Mouse (Mus musculus) kidney, postnatal 10 days (tissue): ENCODE results near the gene Trem3.

ENCODE experiments used
- DNase-seq: peaks from one replicate; pipeline ENCODE4 v3.0.0; 2021; ENCODE audit warnings: mixed read lengths

Trem3 gene

GRCm38 (mm10) chr17:48247221-48247928 is at the start of gene Trem3:
Trem3 (plus strand) TSS chr17:48247777.
- DNase-seq, result no peak

DNA sequence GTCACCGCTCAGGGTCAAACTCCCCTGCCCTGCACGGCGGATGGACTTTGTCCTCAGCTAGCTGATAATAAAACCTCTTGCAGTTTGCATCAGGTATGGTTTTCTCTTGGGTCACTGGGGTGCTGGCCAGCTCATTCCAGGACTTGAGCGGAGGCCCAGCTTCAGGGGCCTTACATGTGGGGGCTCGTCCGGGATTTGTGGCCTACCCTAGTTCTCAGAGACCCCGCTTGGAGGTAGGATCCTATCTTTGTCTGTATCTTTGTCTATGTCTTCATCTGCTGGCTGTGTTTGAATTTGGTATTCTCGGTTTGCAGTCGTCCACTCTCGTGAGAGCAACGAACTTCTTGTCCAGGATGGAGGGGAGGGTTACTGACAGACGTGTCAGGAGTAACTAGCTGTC is 44.5 kb upstream of the Trem3 start:
- no peak for DNase-seq

- no peak for DNase-seq
These were observed 35.0 kb upstream of the Trem3 start for GRCm38 (mm10) chr17:48212596-48212995.

DNA sequence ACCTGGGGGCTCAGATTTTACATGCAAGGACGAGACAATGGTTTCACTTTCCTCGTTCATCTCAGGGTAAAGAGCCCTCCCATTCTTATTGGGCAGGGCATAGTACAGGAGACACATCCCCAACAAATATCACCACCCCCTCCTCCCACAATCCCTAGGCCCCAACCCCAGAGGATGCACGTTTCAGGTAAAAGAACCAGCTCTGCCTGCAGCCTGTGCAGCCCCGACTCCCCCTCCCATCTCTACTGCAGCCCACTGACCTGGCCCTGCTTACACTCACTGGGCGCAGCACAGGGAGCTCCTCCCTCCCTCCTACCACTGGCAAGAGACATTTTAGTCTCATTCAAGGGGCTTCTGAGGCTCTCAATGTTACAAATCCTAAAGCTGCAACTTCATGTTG is 34.1 kb upstream of the Trem3 start:
- no peak for DNase-seq

DNA sequence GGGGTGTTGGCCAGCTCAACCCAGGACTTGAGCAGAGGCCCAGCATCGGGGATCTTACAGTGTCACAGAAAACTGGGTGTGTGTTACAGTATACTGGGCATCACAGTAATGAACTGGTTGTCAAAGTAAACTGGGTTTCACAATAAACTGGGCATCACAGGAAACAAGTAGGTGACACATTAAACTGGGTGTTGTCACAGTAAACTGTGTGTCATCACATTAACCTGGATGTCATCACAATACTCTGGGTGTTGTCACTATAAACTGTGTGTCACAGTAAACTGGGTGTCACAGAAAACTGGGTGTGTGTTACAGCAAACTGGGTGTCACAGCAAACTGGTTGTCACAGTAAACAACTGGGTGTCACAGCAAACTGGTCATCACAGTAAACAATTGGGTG is 32.1 kb upstream of the Trem3 start:
- DNase-seq, result no peak

GRCm38 (mm10) chr17:48230680-48231079 is 16.9 kb upstream of the Trem3 start:
- DNase-seq, result no peak

- no peak for DNase-seq
These were observed 15.1 kb upstream of the Trem3 start, which contains the start of gene Trem1 for GRCm38 (mm10) chr17:48232518-48232917. Trem1 (plus strand) TSS chr17:48232768.

- no peak for DNase-seq
These were observed 13.8 kb upstream of the Trem3 start for GRCm38 (mm10) chr17:48233789-48234188.

DNA sequence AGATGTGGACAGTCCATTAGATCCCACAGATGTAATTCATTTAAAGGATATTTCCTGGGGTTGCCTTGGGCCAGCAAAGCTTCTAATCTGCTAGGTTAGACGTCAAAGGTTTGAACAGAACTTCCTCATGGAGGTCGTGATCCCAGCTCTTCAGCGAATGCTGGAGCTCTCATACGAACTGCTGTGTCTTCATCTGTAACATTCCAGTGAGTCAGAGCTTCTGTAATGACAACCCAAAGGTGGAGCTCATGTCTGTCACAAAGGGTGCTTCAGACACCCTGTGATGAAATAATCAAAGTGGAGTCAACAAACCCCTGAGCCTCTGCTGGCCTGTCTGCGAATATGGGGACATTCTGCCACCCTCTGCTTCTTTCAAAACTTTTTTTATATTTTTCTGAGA is 13.0 kb upstream of the Trem3 start:
- DNase-seq, result no peak

DNA sequence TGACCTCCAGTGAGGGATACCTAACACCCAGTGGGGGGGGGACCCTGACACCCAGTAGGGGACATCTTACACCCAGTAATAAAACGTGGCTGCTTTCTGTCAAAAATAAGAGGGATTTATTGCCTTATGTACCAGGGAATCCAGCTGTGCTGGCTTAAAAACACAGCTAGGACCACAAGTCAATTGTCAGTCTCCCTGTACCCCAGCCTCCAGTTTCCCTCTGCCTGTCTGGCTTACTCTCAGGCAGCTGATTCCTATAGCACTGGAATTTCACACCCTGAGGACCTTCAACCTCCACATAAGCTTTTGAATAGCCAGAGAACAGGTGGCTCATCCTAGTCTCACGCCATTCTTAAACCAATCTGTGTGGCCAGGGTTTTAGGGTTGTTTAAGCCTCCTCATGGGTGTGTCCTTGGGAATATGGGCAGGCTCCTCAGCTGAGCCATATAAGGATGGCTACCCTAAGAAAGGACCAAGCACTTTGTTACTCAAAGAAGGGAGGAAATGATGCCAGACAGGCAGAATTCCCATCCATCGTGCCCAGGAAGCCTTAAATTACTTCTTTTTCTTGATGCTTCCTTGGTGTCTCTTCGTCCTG is 11.7 kb upstream of the Trem3 start:
- DNase-seq, result no peak

DNA sequence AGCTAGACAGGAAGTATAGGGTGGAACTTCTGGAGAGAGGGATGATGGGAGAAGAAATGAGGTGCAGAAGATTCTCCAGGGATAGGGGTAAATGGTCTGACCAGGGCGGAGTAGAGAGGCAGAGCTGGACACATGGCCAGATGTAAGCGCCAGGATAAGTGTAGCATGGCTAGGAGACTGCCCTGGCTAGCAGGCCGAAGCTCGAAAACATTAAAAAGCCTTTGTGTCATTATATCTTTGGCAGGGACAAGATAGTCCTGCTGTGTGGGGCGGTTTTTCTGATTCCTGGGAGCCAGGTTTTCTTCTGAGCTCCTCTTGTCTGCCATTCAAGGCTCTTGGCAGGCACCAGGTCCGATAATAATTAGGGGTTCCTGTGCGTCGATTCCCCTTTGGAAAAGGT is 10.0 kb upstream of the Trem3 start:
- no peak for DNase-seq

DNA sequence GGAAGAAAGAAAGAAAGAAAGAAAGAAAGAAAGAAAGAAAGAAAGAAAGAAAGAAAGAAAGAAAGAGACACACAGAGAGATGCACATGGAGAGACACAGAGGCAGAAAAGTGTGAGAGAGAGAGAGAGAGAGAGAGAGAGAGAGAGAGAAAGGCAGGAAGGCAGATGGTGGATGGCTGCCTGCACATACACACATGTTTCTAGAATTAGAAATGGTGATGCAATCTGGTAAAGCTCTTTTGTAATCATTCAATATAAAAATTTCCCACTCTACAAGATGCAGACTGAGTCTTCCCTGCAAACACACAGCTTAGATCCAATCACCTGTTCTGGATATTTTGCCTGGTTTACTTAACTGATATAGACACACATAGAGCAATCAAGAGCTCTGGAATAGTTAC is 1.5 kb downstream of the Trem3 start:
- DNase-seq, result no peak

GRCm38 (mm10) chr17:48249501-48249900 is 1.9 kb downstream of the Trem3 start:
- DNase-seq, result no peak

GRCm38 (mm10) chr17:48250631-48251030 is 3.1 kb downstream of the Trem3 start:
- DNase-seq, result no peak

DNA sequence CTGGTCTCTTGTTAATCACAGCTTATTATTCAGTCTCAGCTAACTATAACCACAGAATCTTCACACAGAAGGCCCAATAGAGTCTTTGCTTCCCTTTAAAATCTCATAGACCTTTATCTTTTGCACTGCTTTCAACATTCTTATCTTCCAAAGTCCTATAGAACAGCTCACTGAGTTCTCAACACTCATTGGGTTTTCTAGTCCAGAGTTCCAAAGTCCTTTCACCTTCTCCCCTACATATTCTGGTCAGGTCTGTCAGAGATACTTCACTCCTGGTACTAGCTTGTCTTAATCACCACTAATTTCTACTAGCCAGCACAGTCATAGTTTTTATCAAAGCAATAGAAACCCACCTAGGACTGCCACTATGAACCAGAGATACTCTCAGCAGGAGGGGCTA is 9.0 kb downstream of the Trem3 start:
- no peak for DNase-seq

GRCm38 (mm10) chr17:48261868-48262267 is 14.3 kb downstream of the Trem3 start:
- no peak for DNase-seq

DNA sequence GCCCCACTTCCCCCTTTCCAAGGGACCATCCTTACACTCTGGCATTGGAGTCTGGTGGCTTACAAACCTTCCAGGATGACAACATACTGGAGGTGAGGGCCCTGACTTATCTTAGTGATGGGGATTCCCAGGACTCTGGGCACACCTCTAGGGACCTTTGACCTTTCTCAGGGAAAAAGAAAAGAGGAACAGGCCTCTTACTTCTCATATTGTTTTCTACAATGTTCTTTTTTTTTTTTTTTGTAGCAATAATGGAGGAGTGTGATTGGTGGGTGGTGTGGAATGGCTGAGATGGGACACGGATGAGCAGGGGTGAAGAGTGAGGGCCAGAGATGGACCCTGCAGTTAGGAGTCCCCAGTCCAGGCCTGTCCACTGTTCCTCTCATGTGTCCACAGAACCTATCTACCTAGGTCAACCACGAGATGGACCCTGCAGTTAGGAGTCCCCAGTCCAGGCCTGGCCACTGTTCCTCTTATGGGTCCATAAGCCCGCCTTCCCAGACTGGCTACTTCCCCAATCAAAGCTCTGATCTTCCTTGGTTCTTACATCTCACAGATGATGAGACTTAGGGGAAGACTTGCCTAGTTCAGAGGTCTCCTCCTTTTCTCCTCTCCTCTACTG is 16.3 kb downstream of the Trem3 start, which contains the start of gene Treml4:
Treml4 (plus strand) TSS at position 555 of the 622 bp plus-strand sequence.
- DNase-seq, result no peak

DNA sequence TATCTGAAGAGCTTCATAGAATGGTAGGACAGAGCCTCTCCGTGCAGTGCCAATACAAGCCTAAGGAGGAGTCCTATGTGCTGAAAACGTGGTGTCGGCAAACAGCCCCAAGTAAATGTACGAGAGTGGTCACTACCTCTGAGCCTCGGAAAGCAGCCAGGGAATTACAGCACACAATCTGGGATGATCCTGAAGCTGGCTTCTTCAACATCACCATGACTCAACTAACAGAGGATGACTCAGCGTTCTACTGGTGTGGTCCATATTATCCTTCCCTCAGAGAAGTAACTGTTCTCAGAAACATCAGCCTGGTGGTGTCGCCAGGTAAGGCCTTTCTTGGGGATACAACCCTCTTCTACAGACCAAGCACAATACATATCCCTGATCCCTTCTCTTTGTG is 17.1 kb downstream of the Trem3 start:
- DNase-seq, result no peak

DNA sequence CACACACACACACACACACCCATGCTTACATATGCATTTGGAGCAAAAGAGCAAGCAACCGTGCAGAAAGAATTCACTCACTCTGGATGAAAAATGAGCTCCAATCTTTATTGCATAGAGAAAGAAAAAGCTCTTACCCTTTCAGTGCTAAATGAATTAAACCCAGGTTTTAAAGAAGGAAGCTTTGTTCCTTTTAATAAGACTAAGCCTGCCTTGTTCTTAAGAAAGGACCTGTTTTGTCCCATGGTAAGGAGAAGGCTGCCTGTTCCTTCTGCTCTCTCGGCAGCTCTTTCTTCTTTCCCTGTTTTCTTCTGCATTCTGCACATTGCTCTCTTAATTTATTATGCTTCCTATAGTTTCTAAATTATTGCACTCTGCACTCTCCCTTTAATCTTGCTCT is 18.6 kb downstream of the Trem3 start:
- DNase-seq, result no peak

DNA sequence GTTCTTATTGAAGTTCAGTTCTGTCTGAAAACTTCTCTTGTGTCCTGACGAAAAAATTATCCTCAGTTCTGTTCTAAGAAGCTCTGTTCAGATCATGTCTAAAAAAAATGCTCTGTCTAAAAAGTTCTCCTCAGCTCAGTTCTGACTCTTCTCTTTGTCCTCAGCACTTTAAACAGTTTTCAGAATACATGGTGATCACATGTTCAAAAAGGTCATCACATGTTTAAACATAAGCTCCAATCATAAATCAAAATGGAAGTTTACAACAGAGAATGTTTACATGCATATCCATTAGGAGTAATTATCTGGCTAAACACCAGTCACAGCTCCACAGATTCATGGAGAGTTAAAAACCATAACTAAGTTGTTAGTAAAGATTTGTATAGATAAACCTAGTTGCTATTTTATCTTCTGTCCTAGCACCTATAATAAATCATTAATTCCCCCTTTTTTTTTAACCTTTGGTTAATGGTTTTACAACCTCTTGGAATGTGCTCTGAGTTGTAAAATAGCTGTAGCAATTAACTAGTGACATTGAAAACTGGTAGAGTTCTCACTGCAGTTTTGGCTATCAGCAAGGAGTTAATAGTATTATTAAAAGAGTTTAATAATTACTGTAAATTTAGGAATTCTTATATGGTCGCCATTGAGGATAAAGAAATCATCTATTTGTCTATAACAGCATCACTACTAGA is 19.2 kb downstream of the Trem3 start:
- no peak for DNase-seq

GRCm38 (mm10) chr17:48267591-48267990 is 20.0 kb downstream of the Trem3 start:
- no peak for DNase-seq

- DNase-seq, result no peak
These were observed 20.7 kb downstream of the Trem3 start for GRCm38 (mm10) chr17:48268276-48268675.

GRCm38 (mm10) chr17:48269833-48270232 is 22.3 kb downstream of the Trem3 start:
- no peak for DNase-seq

- DNase-seq, result no peak
These were observed 24.6 kb downstream of the Trem3 start for GRCm38 (mm10) chr17:48272158-48272557.
